Mouse (Mus musculus): ENCODE measurements around the gene Aifm3. TPM values are rescaled to one million over a fixed set of nuclear protein-coding genes. Genes with fewer than 3 reads are reported as not detected.
A peak's percentile ranks its signal among the peaks of the same experiment; 100 is the strongest.

Aifm3 gene
- not detected in 2 replicates for polyA plus RNA-seq (2012)

- Histone ChIP-seq H3K4me1 (ENCODE audit: control insufficient read depth) (peaks cover 16% of the 10 kb centered on the region), H3K27me3 (ENCODE audit: control insufficient read depth) (peaks cover 26% of the 10 kb centered on the region), H3K9me3 (ENCODE audit: control insufficient read depth, low read length) (no peaks in the 10 kb centered on the region), H3K4me3 (replicated peaks) (peak within 1 kb of the TSS; percentile 60), H3K36me3 (ENCODE audit: control insufficient read depth) (peaks cover 39% of the 10 kb centered on the region)
- TF ChIP-seq TAL1 (IDR thresholded peaks at IDR 0.05; ENCODE audit: low read length) (no peak), GATA1 (IDR thresholded peaks at IDR 0.05; ENCODE audit: low read length) (no peak)
These were observed at the start of gene Aifm3 for GRCm38 (mm10) chr16:17489469-17490111. Gene Aifm3 (plus strand): TSS chr16:17489611.

GRCm38 (mm10) chr16:17451541-17452372, 37.7 kb upstream of the Aifm3 start, which contains the start of gene Crkl:
Gene Crkl (plus strand): TSS chr16:17451987.
- Histone ChIP-seq H3K36me3 (ENCODE audit: control insufficient read depth) (peaks cover 20% of the 10 kb centered on the region), H3K4me3 (replicated peaks) (peak within 1 kb of the TSS; percentile 98), H3K9me3 (ENCODE audit: control insufficient read depth, low read length) (peaks cover under 1% of the 10 kb centered on the region), H3K4me1 (ENCODE audit: control insufficient read depth) (peaks cover 39% of the 10 kb centered on the region), H3K27me3 (ENCODE audit: control insufficient read depth) (0 out of 2 replicates have a peak, but pooled peaks cover 3% of the 10 kb centered on the region)
- no peak for TF ChIP-seq GATA1 (IDR thresholded peaks at IDR 0.05; ENCODE audit: low read length)
- no peak for TF ChIP-seq TAL1 (IDR thresholded peaks at IDR 0.05; ENCODE audit: low read length)

- H3K36me3 ChIP-seq (ENCODE audit: control insufficient read depth), result peaks cover 26% of the 10 kb centered on the region
- no peak for TF ChIP-seq TAL1 (IDR thresholded peaks at IDR 0.05; ENCODE audit: low read length)
- no peak for TF ChIP-seq GATA1 (IDR thresholded peaks at IDR 0.05; ENCODE audit: low read length)
- peaks cover 44% of the 10 kb centered on the region for H3K4me1 ChIP-seq (ENCODE audit: control insufficient read depth)
- H3K27me3 ChIP-seq (ENCODE audit: control insufficient read depth), result 0 out of 2 replicates have a peak, but pooled peaks cover 3% of the 10 kb centered on the region
- no peaks in the 10 kb centered on the region for H3K9me3 ChIP-seq (ENCODE audit: control insufficient read depth, low read length)
- peak overlapping the region; percentile 98 for H3K4me3 ChIP-seq (replicated peaks)
These were observed 37.1 kb upstream of the Aifm3 start for GRCm38 (mm10) chr16:17452373-17452715.

GRCm38 (mm10) chr16:17456901-17457300, 32.5 kb upstream of the Aifm3 start:
- Histone ChIP-seq H3K4me3 (replicated peaks) (no peak overlapping the region), H3K4me1 (ENCODE audit: control insufficient read depth) (peaks cover 61% of the 10 kb centered on the region), H3K9me3 (ENCODE audit: control insufficient read depth, low read length) (no peaks in the 10 kb centered on the region), H3K36me3 (ENCODE audit: control insufficient read depth) (peaks cover 66% of the 10 kb centered on the region), H3K27me3 (ENCODE audit: control insufficient read depth) (no peaks in the 10 kb centered on the region)
- TF ChIP-seq GATA1 (IDR thresholded peaks at IDR 0.05; ENCODE audit: low read length) (no peak), TAL1 (IDR thresholded peaks at IDR 0.05; ENCODE audit: low read length) (no peak)

- Histone ChIP-seq H3K4me1 (ENCODE audit: control insufficient read depth) (peaks cover 52% of the 10 kb centered on the region), H3K4me3 (replicated peaks) (no peak overlapping the region), H3K36me3 (ENCODE audit: control insufficient read depth) (peaks cover 79% of the 10 kb centered on the region), H3K27me3 (ENCODE audit: control insufficient read depth) (no peaks in the 10 kb centered on the region), H3K9me3 (ENCODE audit: control insufficient read depth, low read length) (no peaks in the 10 kb centered on the region)
- TF ChIP-seq TAL1 (IDR thresholded peaks at IDR 0.05; ENCODE audit: low read length), result no peak
- TF ChIP-seq GATA1 (IDR thresholded peaks at IDR 0.05; ENCODE audit: low read length), result no peak
These were observed 29.2 kb upstream of the Aifm3 start for GRCm38 (mm10) chr16:17460254-17460653.

GRCm38 (mm10) chr16:17461596-17461995, 27.8 kb upstream of the Aifm3 start:
- Histone ChIP-seq H3K36me3 (ENCODE audit: control insufficient read depth) (peaks cover 73% of the 10 kb centered on the region), H3K4me3 (replicated peaks) (no peak overlapping the region), H3K9me3 (ENCODE audit: control insufficient read depth, low read length) (no peaks in the 10 kb centered on the region), H3K4me1 (ENCODE audit: control insufficient read depth) (peaks cover 43% of the 10 kb centered on the region), H3K27me3 (ENCODE audit: control insufficient read depth) (no peaks in the 10 kb centered on the region)
- no peak for TF ChIP-seq TAL1 (IDR thresholded peaks at IDR 0.05; ENCODE audit: low read length)
- TF ChIP-seq GATA1 (IDR thresholded peaks at IDR 0.05; ENCODE audit: low read length), result no peak

- no peak overlapping the region for H3K4me3 ChIP-seq (replicated peaks)
- no peaks in the 10 kb centered on the region for H3K27me3 ChIP-seq (ENCODE audit: control insufficient read depth)
- H3K4me1 ChIP-seq (ENCODE audit: control insufficient read depth), result peaks cover 35% of the 10 kb centered on the region
- no peak for TF ChIP-seq TAL1 (IDR thresholded peaks at IDR 0.05; ENCODE audit: low read length)
- TF ChIP-seq GATA1 (IDR thresholded peaks at IDR 0.05; ENCODE audit: low read length), result no peak
- H3K9me3 ChIP-seq (ENCODE audit: control insufficient read depth, low read length), result no peaks in the 10 kb centered on the region
- H3K36me3 ChIP-seq (ENCODE audit: control insufficient read depth), result peaks cover 68% of the 10 kb centered on the region
These were observed 26.2 kb upstream of the Aifm3 start for GRCm38 (mm10) chr16:17463184-17463583.

GRCm38 (mm10) chr16:17466875-17467663, 22.3 kb upstream of the Aifm3 start:
- no peaks in the 10 kb centered on the region for H3K9me3 ChIP-seq (ENCODE audit: control insufficient read depth, low read length)
- peaks cover 71% of the 10 kb centered on the region for H3K36me3 ChIP-seq (ENCODE audit: control insufficient read depth)
- no peak overlapping the region for H3K4me3 ChIP-seq (replicated peaks)
- H3K4me1 ChIP-seq (ENCODE audit: control insufficient read depth), result peaks cover 10% of the 10 kb centered on the region
- TF ChIP-seq GATA1 (IDR thresholded peaks at IDR 0.05; ENCODE audit: low read length) (no peak), TAL1 (IDR thresholded peaks at IDR 0.05; ENCODE audit: low read length) (no peak)
- H3K27me3 ChIP-seq (ENCODE audit: control insufficient read depth), result no peaks in the 10 kb centered on the region

Measured in erythroblast, embryonic 14.5 days (primary cell).